Mouse (Mus musculus) erythroblast, adult 5-6 weeks (primary cell): ENCODE data around the gene Rnase10. TPM values are rescaled to one million over a fixed set of nuclear protein-coding genes. Genes with fewer than 3 reads are reported as not detected.

Source experiments
- total RNA-seq, 2 experiments: library from RNA; stranded (forward) in 1 of 2; stranded (reverse) in 1 of 2; fragments of 150-400 nt in 1 of 2; fragments of 200-764, 138-1000 nt in 1 of 2; gene quantifications; 2 replicates each; pipeline versions ENCODE4 v1.2.3 to v1.2.4; 2015 to 2017; ENCODE audit warnings: low replicate concordance in 2 of 2

Gene Rnase10
- total RNA-seq, 2 experiments from 2014 or later: 0.85 TPM; not detected in 1

Other genes starting within 250 kb of the Rnase10 start
- 1.2 and 7.7 TPM in 2 replicates for gene Ttc5, start 222.2 kb upstream of the Rnase10 start, total RNA-seq (2015; ENCODE audit: low replicate concordance)
- 9.8 and 11.8 TPM in 2 replicates for gene Ttc5, start 222.2 kb upstream of the Rnase10 start, total RNA-seq (2017; ENCODE audit: low replicate concordance)
- not detected in 2 replicates for gene Ccnb1ip1, start 200.0 kb upstream of the Rnase10 start, total RNA-seq (2015; ENCODE audit: low replicate concordance)
- not detected in 2 replicates for gene Ccnb1ip1, start 200.0 kb upstream of the Rnase10 start, total RNA-seq (2017; ENCODE audit: low replicate concordance)
- 15.8 and 18.2 TPM in 2 replicates for gene Parp2, start 199.9 kb upstream of the Rnase10 start, total RNA-seq (2015; ENCODE audit: low replicate concordance)
- gene Parp2, start 199.9 kb upstream of the Rnase10 start, total RNA-seq (2017; ENCODE audit: low replicate concordance): 32.1 and 44.7 TPM in 2 replicates
- gene Tep1, start 137.2 kb upstream of the Rnase10 start, total RNA-seq (2015; ENCODE audit: low replicate concordance): 9.0 and 13.4 TPM in 2 replicates
- gene Tep1, start 137.2 kb upstream of the Rnase10 start, total RNA-seq (2017; ENCODE audit: low replicate concordance): 5.3 and 18.3 TPM in 2 replicates
- not detected in 2 replicates for gene Klhl33, start 110.2 kb upstream of the Rnase10 start, total RNA-seq (2015; ENCODE audit: low replicate concordance)
- gene Klhl33, start 110.2 kb upstream of the Rnase10 start, total RNA-seq (2017; ENCODE audit: low replicate concordance): 0.14 TPM in 1 of 2 replicates, not detected in the other
- 6.5 and 19.2 TPM in 2 replicates for gene Osgep, start 82.9 kb upstream of the Rnase10 start, total RNA-seq (2015; ENCODE audit: low replicate concordance)
- 13.0 and 13.4 TPM in 2 replicates for gene Osgep, start 82.9 kb upstream of the Rnase10 start, total RNA-seq (2017; ENCODE audit: low replicate concordance)
- 21.9 and 26.3 TPM in 2 replicates for gene Apex1, start 82.8 kb upstream of the Rnase10 start, total RNA-seq (2015; ENCODE audit: low replicate concordance)
- gene Apex1, start 82.8 kb upstream of the Rnase10 start, total RNA-seq (2017; ENCODE audit: low replicate concordance): 12.3 and 13.4 TPM in 2 replicates
- 19.6 and 22.3 TPM in 2 replicates for gene Pip4p1, start 76.9 kb upstream of the Rnase10 start, total RNA-seq (2015; ENCODE audit: low replicate concordance)
- 18.0 and 21.5 TPM in 2 replicates for gene Pip4p1, start 76.9 kb upstream of the Rnase10 start, total RNA-seq (2017; ENCODE audit: low replicate concordance)
- 357 and 415 TPM in 2 replicates for gene Pnp, start 76.7 kb upstream of the Rnase10 start, total RNA-seq (2015; ENCODE audit: low replicate concordance)
- 529 and 542 TPM in 2 replicates for gene Pnp, start 76.7 kb upstream of the Rnase10 start, total RNA-seq (2017; ENCODE audit: low replicate concordance)
- not detected in 2 replicates for gene Gm49342, start 63.2 kb upstream of the Rnase10 start, total RNA-seq (2015; ENCODE audit: low replicate concordance)
- not detected in 2 replicates for gene Gm49342, start 63.2 kb upstream of the Rnase10 start, total RNA-seq (2017; ENCODE audit: low replicate concordance)
- 161 and 174 TPM in 2 replicates for gene Pnp2, start 51.8 kb upstream of the Rnase10 start, total RNA-seq (2015; ENCODE audit: low replicate concordance)
- 56.1 and 122 TPM in 2 replicates for gene Pnp2, start 51.8 kb upstream of the Rnase10 start, total RNA-seq (2017; ENCODE audit: low replicate concordance)
- not detected in 2 replicates for gene Rnase9, start 34.1 kb downstream of the Rnase10 start, total RNA-seq (2015; ENCODE audit: low replicate concordance)
- gene Rnase9, start 34.1 kb downstream of the Rnase10 start, total RNA-seq (2017; ENCODE audit: low replicate concordance): not detected in 2 replicates
- not detected in 2 replicates for gene Rnase11, start 42.4 kb downstream of the Rnase10 start, total RNA-seq (2015; ENCODE audit: low replicate concordance)
- gene Rnase11, start 42.4 kb downstream of the Rnase10 start, total RNA-seq (2017; ENCODE audit: low replicate concordance): not detected in 2 replicates
- gene Rnase12, start 49.9 kb downstream of the Rnase10 start, total RNA-seq (2015; ENCODE audit: low replicate concordance): 5.4 TPM in 1 of 2 replicates, not detected in the other
- gene Rnase12, start 49.9 kb downstream of the Rnase10 start, total RNA-seq (2017; ENCODE audit: low replicate concordance): 3.1 TPM in 1 of 2 replicates, not detected in the other
- not detected in 2 replicates for gene Olfr750, start 66.7 kb downstream of the Rnase10 start, total RNA-seq (2015; ENCODE audit: low replicate concordance)
- not detected in 2 replicates for gene Olfr750, start 66.7 kb downstream of the Rnase10 start, total RNA-seq (2017; ENCODE audit: low replicate concordance)
- gene Rnase4, start 83.3 kb downstream of the Rnase10 start, total RNA-seq (2015; ENCODE audit: low replicate concordance): 7.5 and 20.6 TPM in 2 replicates
- gene Rnase4, start 83.3 kb downstream of the Rnase10 start, total RNA-seq (2017; ENCODE audit: low replicate concordance): 5.6 and 7.5 TPM in 2 replicates
- gene Ang, start 83.4 kb downstream of the Rnase10 start, total RNA-seq (2015; ENCODE audit: low replicate concordance): 1.9 TPM in 1 of 2 replicates, not detected in the other
- gene Ang, start 83.4 kb downstream of the Rnase10 start, total RNA-seq (2017; ENCODE audit: low replicate concordance): 1.3 TPM in 1 of 2 replicates, not detected in the other
- gene Eddm3b, start 106.7 kb downstream of the Rnase10 start, total RNA-seq (2015; ENCODE audit: low replicate concordance): not detected in 2 replicates
- not detected in 2 replicates for gene Eddm3b, start 106.7 kb downstream of the Rnase10 start, total RNA-seq (2017; ENCODE audit: low replicate concordance)
- 8.1 and 47.2 TPM in 2 replicates for gene Rnase6, start 116.2 kb downstream of the Rnase10 start, total RNA-seq (2015; ENCODE audit: low replicate concordance)
- gene Rnase6, start 116.2 kb downstream of the Rnase10 start, total RNA-seq (2017; ENCODE audit: low replicate concordance): 9.5 and 15.7 TPM in 2 replicates
- 2.1 TPM in 1 of 2 replicates, not detected in the other for gene Rnase1, start 139.0 kb downstream of the Rnase10 start, total RNA-seq (2015; ENCODE audit: low replicate concordance)
- not detected in 2 replicates for gene Rnase1, start 139.0 kb downstream of the Rnase10 start, total RNA-seq (2017; ENCODE audit: low replicate concordance)
- gene Rnase2b, start 154.5 kb downstream of the Rnase10 start, total RNA-seq (2015; ENCODE audit: low replicate concordance): not detected in 2 replicates
- gene Rnase2b, start 154.5 kb downstream of the Rnase10 start, total RNA-seq (2017; ENCODE audit: low replicate concordance): 1.3 TPM in 1 of 2 replicates, not detected in the other
- gene Ang2, start 191.4 kb downstream of the Rnase10 start, total RNA-seq (2015; ENCODE audit: low replicate concordance): not detected in 2 replicates
- not detected in 2 replicates for gene Ang2, start 191.4 kb downstream of the Rnase10 start, total RNA-seq (2017; ENCODE audit: low replicate concordance)
- not detected in 2 replicates for gene Ear14, start 195.6 kb downstream of the Rnase10 start, total RNA-seq (2015; ENCODE audit: low replicate concordance)
- not detected in 2 replicates for gene Ear14, start 195.6 kb downstream of the Rnase10 start, total RNA-seq (2017; ENCODE audit: low replicate concordance)
- 1.3 TPM in 1 of 2 replicates, not detected in the other for gene Rnase2a, start 248.4 kb downstream of the Rnase10 start, total RNA-seq (2015; ENCODE audit: low replicate concordance)
- gene Rnase2a, start 248.4 kb downstream of the Rnase10 start, total RNA-seq (2017; ENCODE audit: low replicate concordance): not detected in 2 replicates